Mouse (Mus musculus) small intestine, adult 2 months (tissue): ENCODE data around the gene Duxf3.

Experiments used
- CTCF ChIP-seq: fragments of 200-500 bp; IDR thresholded peaks from 2 replicates; pipeline ENCODE4 v1.5.1; 2012; ENCODE audit warnings: low read depth, mild to moderate bottlenecking, control low read depth, inconsistent platforms, low read length, moderate library complexity, mixed read lengths; ENCODE audit not compliant: insufficient replicate concordance, insufficient read length; ENCODE audit errors: extremely low read depth
- POLR2A ChIP-seq: fragments of 200-500 bp; IDR thresholded peaks from 2 replicates; pipeline ENCODE4 v1.6.1; 2012; ENCODE audit warnings: low read depth, mild to moderate bottlenecking, control low read depth, inconsistent platforms, low read length, moderate library complexity

GRCm38 (mm10) chr10:58205986-58206385 lies 26.5 kb downstream of the Duxf3 start:
- no peak for TF ChIP-seq CTCF
- no peak for TF ChIP-seq POLR2A
